Mouse (Mus musculus) heart, embryonic 14.5 days (tissue): ENCODE results near the gene Gm49380. TPM values are rescaled to one million over a fixed set of nuclear protein-coding genes. Genes with fewer than 3 reads are reported as not detected.

Experiments
- ATAC-seq: fragments of 200-750 bp; cut with Nextera tagmentation; 2 replicates; pipeline ENCODE4 v1.8.0; 2017; ENCODE audit warnings: low read depth, moderate TSS enrichment; ENCODE audit not compliant: insufficient number of reproducible peaks, insufficient read depth, low FRiP score
- H3K27ac ChIP-seq, 2 experiments: fragments of 200-500 bp in 1 of 2; fragments of 300-500 bp in 1 of 2; sonication (generic) in 1 of 2; replicated peaks in 1 of 2; 2 replicates each; pipeline ENCODE4 v1.5.1; 2012 to 2014; ENCODE audit warnings: low read depth in 2 of 2, low read length in 2 of 2, control low read depth in 1 of 2, mild to moderate bottlenecking in 1 of 2, mixed read lengths in 1 of 2; ENCODE audit not compliant: control insufficient read depth in 1 of 2, insufficient read depth in 1 of 2
- H3K27me3 ChIP-seq: fragments of 300-500 bp; sonication (generic); 2 replicates; pipeline ENCODE4 v1.6.1; 2014; ENCODE audit warnings: mild to moderate bottlenecking, low read length, control low read depth; ENCODE audit not compliant: control insufficient read depth, insufficient read depth
- H3K36me3 ChIP-seq: fragments of 300-500 bp; sonication (generic); 2 replicates; pipeline ENCODE4 v1.6.1; 2014; ENCODE audit warnings: mild to moderate bottlenecking, control low read depth, low read length, mixed read lengths; ENCODE audit not compliant: control insufficient read depth, insufficient read depth
- H3K4me1 ChIP-seq, 2 experiments: fragments of 200-500 bp in 1 of 2; fragments of 300-500 bp in 1 of 2; sonication (generic) in 1 of 2; 2 replicates each; pipeline ENCODE4 v1.6.1; 2012 to 2014; ENCODE audit warnings: low read length in 2 of 2, control low read depth in 1 of 2, mixed read lengths in 1 of 2; ENCODE audit not compliant: control insufficient read depth in 2 of 2, insufficient read depth in 2 of 2
- H3K4me2 ChIP-seq: fragments of 300-500 bp; sonication (generic); 2 replicates; pipeline ENCODE4 v1.6.1; 2014; ENCODE audit warnings: mild to moderate bottlenecking, low read length
- H3K4me3 ChIP-seq, 2 experiments: fragments of 200-500 bp in 1 of 2; fragments of 300-500 bp in 1 of 2; sonication (generic) in 1 of 2; 2 replicates each; pipeline ENCODE4 v1.5.1; 2012 to 2014; ENCODE audit warnings: low read length in 2 of 2, mild to moderate bottlenecking in 2 of 2, control low read depth in 1 of 2, low read depth in 1 of 2, moderate library complexity in 1 of 2; ENCODE audit not compliant: control insufficient read depth in 1 of 2, insufficient read depth in 1 of 2
- H3K9ac ChIP-seq: fragments of 300-500 bp; sonication (generic); 2 replicates; pipeline ENCODE4 v1.6.1; 2014; ENCODE audit warnings: mild to moderate bottlenecking, low read length
- H3K9me3 ChIP-seq: fragments of 300-500 bp; sonication (generic); 2 replicates; pipeline ENCODE4 v1.6.1; 2016; ENCODE audit warnings: low read length, control low read depth; ENCODE audit not compliant: control insufficient read depth
- WGBS: fragments of 180-500 bp; shearing (Covaris S2); extraction: QIAGEN DNeasy Blood & Tissue Kit; methylation state at CpG from one replicate; pipeline ENCODE4 v1.1.7; 2014; 5-methylcytosine and 5-hydroxymethylcytosine counted together
- polyA plus RNA-seq: library from polyadenylated mRNA; unstranded; fragments of >200 nt; fragmentation: Nextera tagmentation; extraction: Ambion mirVana; gene quantifications from 2 replicates; pipeline ENCODE4 v1.2.1, GENCODE M21; 2014

Gene Gm49380
- polyA plus RNA-seq, 1 experiment from 2014 or later = 0.08 TPM

DNA sequence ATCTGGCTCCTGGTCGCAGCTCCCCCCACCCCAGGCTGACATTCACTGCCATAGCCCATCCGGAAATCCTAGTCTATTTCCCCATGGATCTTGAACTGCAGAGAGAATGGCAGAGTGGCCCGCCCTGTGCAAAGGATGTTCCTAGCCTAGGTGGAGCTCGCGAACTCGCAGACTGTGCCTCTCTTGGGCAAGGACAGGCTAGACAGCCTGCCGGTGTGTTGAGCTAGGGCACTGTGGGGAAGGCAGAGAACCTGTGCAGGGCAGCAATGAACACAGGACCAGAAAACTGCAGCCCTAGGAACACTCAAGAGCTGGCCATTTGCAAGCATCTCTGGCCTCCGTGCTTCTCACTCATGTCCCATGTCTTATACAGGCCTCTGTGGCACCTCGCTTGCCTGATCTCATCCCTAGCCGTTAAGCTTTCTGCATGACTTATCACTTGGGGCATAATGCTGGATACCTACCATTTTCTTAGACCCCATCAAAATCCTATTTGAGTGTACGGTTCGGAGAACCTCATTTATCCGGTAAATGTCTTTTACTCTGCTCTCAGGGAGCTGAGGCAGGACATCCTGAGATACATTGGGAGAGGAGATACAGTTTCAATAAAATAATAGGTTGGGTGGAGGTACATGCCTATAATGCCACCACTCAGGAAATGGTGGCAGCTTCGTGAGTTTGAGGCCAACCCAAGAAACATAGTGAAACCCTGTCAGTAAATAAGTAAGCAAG, 68.7 kb downstream of the Gm49380 start:
- Histone ChIP-seq H3K27ac (no peak overlapping the region), H3K9ac (no peak overlapping the region), H3K4me1 (peaks cover 8 to 14% of the 10 kb centered on the region in 2 experiments; a peak in 3 of 4 replicates), H3K9me3 (no peaks in the 10 kb centered on the region), H3K27me3 (peaks cover 45% of the 10 kb centered on the region), H3K36me3 (no peaks in the 10 kb centered on the region), H3K4me2 (peak overlapping the region; percentile 65), H3K4me3 (peak overlapping the region in 1 of 2 experiments; percentile 36; a peak in 1 of 4 replicates)
- ATAC-seq = no peak
- WGBS = 39% methylated on average over 14 of the region's 14 CpGs

DNA sequence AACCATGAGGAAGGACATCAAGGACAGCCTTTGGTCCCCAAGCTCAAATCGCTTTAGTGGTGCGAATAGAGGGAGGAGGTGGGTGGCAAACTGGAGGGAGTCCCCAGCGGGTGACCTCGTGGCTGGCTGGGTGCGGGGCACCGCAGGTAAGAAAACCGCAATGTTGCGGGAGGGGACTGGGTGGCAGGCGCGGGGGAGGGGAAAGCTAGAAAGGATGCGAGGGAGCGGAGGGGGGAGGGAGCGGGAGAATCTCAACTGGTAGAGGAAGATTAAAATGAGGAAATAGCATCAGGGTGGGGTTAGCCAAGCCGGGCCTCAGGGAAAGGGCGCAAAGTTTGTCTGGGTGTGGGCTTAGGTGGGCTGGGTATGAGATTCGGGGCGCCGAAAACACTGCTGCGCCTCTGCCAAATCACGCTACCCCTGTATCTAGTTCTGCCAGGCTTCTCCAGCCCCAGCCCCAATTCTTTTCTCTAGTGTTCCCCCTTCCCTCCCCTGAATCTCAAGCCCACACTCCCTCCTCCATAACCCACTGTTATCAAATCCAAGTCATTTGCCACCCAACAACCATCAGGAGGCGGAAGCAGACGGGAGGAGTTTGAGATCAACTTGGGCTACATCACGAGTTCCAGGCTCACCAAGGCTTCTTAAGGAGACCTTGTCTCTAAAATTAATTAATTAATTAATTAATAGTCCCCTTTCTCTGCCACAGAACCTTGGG, 69.4 kb downstream of the Gm49380 start:
- Histone ChIP-seq H3K9ac (no peak overlapping the region), H3K27me3 (peaks cover 45% of the 10 kb centered on the region), H3K36me3 (no peaks in the 10 kb centered on the region), H3K4me1 (peaks cover 8 to 14% of the 10 kb centered on the region in 2 experiments; a peak in 3 of 4 replicates), H3K27ac (no peak overlapping the region), H3K9me3 (no peaks in the 10 kb centered on the region), H3K4me3 (peak overlapping the region; percentile 36 to 37), H3K4me2 (peak overlapping the region; percentile 65)
- WGBS = 2% methylated on average over 22 of the region's 23 CpGs
- ATAC-seq = no peak

DNA sequence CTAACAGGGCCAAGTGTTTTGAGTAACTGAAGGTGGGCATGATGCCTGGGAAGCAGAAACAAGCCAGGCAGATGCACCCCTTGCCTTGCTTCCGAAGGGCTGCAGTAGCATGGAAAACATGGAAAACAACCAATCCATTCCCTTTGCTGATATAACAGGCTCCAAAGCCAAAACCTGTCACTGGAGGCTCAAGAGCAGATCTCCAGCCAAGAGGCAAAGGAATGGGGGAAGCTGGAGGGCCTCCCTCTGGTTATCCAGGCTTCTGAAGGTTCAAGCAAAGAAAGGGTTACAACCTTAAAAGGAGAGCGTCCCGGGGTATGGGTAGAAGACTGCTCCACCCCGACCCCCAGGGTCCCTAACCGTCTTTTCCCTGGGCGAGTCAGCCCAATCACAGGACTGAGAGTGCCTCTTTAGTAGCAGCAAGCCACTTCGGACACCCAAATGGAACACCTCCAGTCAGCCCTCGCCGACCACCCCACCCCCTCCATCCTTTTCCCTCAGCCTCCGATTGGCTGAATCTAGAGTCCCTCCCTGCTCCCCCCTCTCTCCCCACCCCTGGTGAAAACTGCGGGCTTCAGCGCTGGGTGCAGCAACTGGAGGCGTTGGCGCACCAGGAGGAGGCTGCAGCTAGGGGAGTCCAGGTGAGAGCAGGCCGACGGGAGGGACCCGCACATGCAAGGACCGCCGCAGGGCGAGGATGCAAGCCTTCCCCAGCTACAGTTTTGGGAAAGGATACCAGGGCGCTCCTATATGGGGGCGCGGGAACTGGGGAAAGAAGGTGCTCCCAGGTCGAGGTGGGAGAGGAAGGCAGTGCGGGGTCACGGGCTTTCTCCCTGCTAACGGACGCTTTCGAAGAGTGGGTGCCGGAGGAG, 70.2 kb downstream of the Gm49380 start, which contains the start of gene Thy1:
Thy1 (plus strand) TSS at position 549 of the 872 bp plus-strand sequence.
- Histone ChIP-seq H3K4me3 (peak within 1 kb of the TSS; percentile 36 to 37), H3K9me3 (no peaks in the 10 kb centered on the region), H3K27me3 (peaks cover 45% of the 10 kb centered on the region), H3K9ac (no peak within 1 kb of the TSS), H3K27ac (no peak within 1 kb of the TSS), H3K4me1 (peaks cover 8 to 14% of the 10 kb centered on the region in 2 experiments; a peak in 3 of 4 replicates), H3K4me2 (peak within 1 kb of the TSS; percentile 65), H3K36me3 (no peaks in the 10 kb centered on the region)
- under 1% methylated on average over 30 of the region's 30 CpGs for WGBS
- no peak for ATAC-seq

DNA sequence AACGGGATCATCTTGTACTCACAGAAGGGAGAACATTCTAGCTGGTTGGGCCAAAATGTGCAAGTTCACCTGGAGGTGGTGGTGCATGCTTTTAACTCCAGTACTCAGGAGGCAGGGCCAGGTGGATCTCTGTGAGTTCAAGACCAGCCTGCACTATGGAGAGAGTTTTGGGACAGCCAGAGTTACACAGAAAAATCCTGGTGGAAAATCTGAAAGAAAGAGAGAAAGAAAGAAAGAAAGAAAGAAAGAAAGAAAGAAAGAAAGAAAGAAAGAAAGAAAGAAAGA, 71.0 kb downstream of the Gm49380 start:
- H3K4me2 ChIP-seq = no peak overlapping the region
- peaks cover 45% of the 10 kb centered on the region for H3K27me3 ChIP-seq
- no peaks in the 10 kb centered on the region for H3K9me3 ChIP-seq
- 92% methylated on average over 1 of the region's 1 CpGs for WGBS
- H3K4me3 ChIP-seq = no peak overlapping the region
- H3K4me1 ChIP-seq = peaks cover 8 to 14% of the 10 kb centered on the region in 2 experiments; a peak in 3 of 4 replicates
- no peak overlapping the region for H3K9ac ChIP-seq
- ATAC-seq = no peak
- H3K27ac ChIP-seq = no peak overlapping the region
- H3K36me3 ChIP-seq = no peaks in the 10 kb centered on the region

DNA sequence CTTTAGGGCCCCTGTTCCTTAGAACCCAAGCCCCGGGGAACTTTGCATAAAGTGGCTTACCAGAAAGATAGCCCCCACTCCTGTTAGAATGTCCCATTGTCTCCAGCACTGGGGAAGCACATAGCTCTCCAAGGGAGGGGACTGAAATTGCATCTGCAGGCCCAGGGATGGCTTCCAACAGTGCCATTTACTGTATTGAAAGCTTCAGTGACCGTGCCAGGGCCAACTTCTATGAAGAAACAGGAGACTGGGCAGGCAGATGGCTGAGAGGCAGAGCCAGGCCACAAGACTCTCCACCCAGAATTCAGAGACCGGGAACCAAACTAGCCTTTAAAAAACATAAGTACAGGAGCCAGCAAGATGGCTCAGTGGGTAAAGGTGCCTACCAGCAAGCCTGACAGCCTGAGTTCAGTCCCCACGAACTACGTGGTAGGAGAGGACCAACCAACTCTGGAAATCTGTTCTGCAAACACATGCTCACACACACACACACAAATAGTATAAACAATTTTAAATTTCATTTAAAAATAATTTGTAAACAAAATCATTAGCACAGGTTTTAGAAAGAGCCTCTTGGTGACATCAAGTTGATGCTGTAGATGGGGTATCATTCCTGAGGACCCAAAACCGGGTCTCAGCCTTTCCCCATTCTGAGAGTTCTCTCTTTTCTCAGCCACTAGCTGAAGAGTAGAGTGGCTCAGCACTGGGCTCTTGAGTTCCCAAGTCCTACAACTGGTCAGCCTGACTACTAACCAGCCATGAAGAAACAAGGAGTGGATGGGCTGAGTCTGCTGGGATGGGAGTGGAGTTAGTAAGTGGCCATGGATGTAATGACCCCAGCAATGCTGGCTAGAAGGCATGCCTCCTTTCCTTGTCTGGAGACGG, 71.5 kb downstream of the Gm49380 start:
- H3K36me3 ChIP-seq = no peaks in the 10 kb centered on the region
- no peaks in the 10 kb centered on the region for H3K9me3 ChIP-seq
- no peak overlapping the region for H3K4me3 ChIP-seq
- no peak overlapping the region for H3K4me2 ChIP-seq
- H3K4me1 ChIP-seq = peaks cover 8 to 14% of the 10 kb centered on the region in 2 experiments; a peak in 3 of 4 replicates
- ATAC-seq = no peak
- WGBS = 79% methylated on average over 7 of the region's 7 CpGs
- no peak overlapping the region for H3K27ac ChIP-seq
- no peak overlapping the region for H3K9ac ChIP-seq
- peaks cover 45% of the 10 kb centered on the region for H3K27me3 ChIP-seq

DNA sequence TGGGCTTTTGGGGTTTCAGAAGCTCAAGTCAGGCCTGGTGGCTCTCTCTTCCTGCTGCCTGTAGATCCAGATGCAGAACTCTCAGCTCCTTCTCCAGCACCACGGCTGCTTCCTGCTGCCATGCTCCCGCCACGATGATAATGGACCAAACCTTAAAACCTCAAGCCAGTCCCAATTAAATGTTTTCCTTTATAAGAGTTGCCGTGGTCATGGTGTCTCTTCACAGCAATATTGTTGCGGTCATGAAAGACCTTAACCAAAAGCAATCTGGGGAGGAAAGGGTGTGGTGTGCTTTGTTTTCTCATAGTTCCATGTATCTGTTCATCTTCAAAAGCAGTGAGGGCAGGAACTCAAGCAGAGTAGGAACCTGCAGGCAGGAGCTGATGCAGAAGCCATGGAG, 76.2 kb downstream of the Gm49380 start:
- no peak overlapping the region for H3K4me3 ChIP-seq
- 86% methylated on average over 5 of the region's 5 CpGs for WGBS
- H3K4me2 ChIP-seq = no peak overlapping the region

More for the DNA sequence above, 76.2 kb downstream of the Gm49380 start:
- H3K9ac ChIP-seq = no peak overlapping the region
- ATAC-seq = no peak
- no peaks in the 10 kb centered on the region for H3K36me3 ChIP-seq
- H3K4me1 ChIP-seq = no peaks in the 10 kb centered on the region
- peaks cover 8% of the 10 kb centered on the region for H3K27me3 ChIP-seq
- H3K27ac ChIP-seq = no peak overlapping the region
- H3K9me3 ChIP-seq = no peaks in the 10 kb centered on the region
